Mouse (Mus musculus) kidney, adult 11 months (tissue): Measurements from ENCODE around the gene Olfr914.

Source experiments
- DNase-seq: peaks from one replicate; pipeline ENCODE4 v3.0.0; 2022

The Olfr914 gene

DNA sequence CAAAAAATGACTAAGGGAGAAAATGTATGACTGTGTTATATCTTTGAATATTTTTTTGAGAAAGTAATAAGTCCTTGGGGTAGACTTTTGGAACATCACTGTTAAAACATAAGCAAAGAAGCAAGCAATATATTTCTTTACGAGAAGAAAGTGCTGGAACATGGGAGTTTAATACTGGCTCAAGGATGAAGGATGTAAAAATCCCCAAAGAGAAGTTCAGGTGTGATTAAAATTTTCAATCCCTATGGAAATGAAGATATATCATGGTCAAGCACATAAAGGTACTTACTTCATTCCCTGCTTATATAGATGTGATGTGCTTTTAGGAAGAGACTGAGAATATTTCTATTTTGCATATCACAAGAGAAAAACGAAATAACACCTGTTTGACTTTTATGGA, at the start of gene Olfr914:
Olfr914 (plus strand) TSS at position 301 of the 400 bp plus-strand sequence.
- DNase-seq: no peak

DNA sequence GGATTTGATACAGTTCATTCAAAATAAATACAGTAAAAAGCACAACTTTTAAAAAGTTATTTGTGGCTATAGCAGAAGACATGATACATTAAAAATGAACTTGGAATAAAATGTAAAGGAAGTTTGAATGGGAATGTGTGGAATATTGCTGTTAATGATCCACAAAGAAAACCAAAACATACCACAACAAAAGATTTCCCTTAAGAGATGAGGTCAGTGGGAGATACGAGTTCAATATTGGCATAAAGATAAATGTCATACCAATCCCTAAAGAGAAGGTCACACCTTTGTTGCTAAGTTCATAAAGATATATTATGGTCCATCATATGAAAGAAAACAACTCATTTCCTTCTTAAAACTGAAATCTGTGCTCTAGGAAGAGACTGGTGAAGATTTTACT, 25.0 kb upstream of the Olfr914 start, which contains the start of gene Olfr912:
Olfr912 (plus strand) TSS at position 301 of the 400 bp plus-strand sequence.
- no peak for DNase-seq

DNA sequence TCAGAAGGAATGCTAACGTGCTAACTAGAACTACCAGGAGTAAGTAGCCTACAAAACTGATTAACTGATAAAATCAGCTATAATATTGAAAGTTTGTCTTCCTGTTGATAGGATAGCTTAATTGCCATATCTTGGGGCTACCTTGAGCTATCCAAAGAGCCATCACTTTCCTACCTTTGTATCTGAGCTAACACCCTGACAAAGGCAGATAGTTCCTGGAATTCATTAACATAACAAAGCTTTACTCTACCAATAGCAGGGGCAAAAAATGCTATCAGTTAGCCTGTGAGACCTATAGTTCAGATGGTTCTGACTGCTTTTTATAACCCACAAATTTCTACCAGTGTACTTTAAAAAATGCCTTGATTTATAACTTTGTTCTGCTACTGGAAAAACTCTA, 13.8 kb upstream of the Olfr914 start:
- no peak for DNase-seq

DNA sequence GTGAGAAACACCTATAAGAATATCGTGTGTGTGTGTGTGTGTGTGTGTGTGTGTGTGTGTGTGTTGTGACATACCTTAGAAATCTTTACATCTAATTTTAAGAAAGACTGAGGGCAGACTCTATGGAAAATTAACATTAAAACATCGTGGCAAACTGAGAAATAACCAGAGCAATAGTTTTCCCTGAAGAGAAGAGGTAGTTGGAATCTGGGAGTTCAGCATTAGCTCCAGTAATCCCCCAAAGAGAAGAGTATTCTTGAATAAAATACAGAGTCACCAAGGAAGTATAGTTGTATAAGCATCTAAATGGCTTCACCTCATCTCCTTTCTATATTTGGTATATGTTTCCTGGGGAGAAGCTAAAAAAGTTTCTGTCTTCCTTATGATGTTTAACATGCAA, 12.4 kb upstream of the Olfr914 start, which contains the start of gene Olfr913:
Olfr913 (plus strand) TSS at position 301 of the 400 bp plus-strand sequence.
- no peak for DNase-seq

DNA sequence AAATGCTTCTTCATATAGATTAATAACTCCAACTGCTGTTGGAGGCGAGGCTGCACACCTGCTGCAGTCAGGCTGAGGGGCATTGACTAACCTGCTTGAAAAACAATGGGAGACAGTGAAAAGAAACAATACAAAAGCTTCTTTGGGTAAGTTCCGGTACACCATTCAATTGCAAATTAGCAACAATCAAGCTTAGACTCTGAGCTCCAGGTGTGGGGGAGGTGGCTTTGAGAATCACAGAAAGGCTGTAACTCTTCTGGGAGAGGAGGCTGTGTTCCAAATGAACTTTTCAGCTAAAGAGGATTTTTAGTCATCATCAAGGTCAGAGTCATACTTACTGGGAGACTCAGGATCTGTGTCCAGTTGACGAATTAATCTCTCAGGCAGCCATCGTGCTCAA, 27.5 kb downstream of the Olfr914 start:
- DNase-seq: no peak

DNA sequence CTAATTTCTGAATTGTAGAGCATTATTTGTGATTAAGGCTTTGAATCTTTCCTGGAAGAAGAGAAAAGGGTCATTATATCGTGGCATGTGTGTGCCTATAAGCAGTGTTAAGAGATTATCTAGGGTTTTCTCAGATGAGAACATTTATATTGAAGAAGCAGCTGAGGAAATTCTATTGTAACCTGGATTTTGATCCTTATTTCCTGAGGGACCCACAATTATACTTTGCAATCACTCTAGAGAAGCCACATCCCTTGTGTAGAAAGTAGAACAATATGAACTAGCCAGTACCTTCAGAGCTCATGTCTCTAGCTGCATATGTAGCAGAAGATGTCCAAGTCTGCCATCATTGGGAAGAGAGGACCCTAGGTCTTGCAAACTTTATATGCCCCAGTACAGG, 54.9 kb downstream of the Olfr914 start, which contains the start of gene Olfr916:
Olfr916 (minus strand) TSS at position 101 of the 400 bp plus-strand sequence.
- DNase-seq: no peak
